ENCODE assay signal across 12 mouse cellular contexts in genomic region chr3:121954421-121954820, GRCm38 (mm10). TPM values are rescaled to one million over a fixed set of nuclear protein-coding genes. Genes with fewer than 3 reads are reported as not detected.
DNase-seq lines count a peak whose midpoint lies in the region; ATAC-seq and TF ChIP-seq lines count a peak whose summit lies in the region.
"Had no signal": no experiment of that assay in that cellular context is flagged by ENCODE, and none has a peak within 500 bp of the region (broad histone marks: within the 10 kb centered on the region; RNA-seq: fewer than 3 reads in every experiment).

No protein-coding gene starts in this region.

- no peak for ATAC-seq in heart, embryonic 12.5 days (ENCODE audit: insufficient number of reproducible peaks, low FRiP score)
- ATAC-seq in limb, embryonic 13.5 days (ENCODE audit: low FRiP score, low read depth): no peak
- ATAC-seq in stomach, postnatal 0 days (ENCODE audit: low FRiP score, low TSS enrichment): no peak
- ATAC-seq in CD4-positive, CD25-positive, alpha-beta regulatory T cell, adult 4 months: no peak

- intact Hi-C loops in heart, postnatal 36 days (cut with DNase I): loop anchor here (5.0 to 10.0 kb wide), 3 partner anchors 142 to 340 kb away; partner anchors contain the start of genes Bcar3 and Gclm

- H3K4me1 ChIP-seq in heart, embryonic 12.5 days (replicated peaks): peaks cover 3% of the 10 kb centered on the region; the same call in 1 of the 2 replicates
- peaks cover 12% of the 10 kb centered on the region; the same call in 1 of the 2 replicates for H3K4me1 ChIP-seq in limb, embryonic 13.5 days
- H3K4me1 ChIP-seq in stomach, postnatal 0 days (replicated peaks; ENCODE audit: control insufficient read depth, insufficient read depth): no peaks in the 10 kb centered on the region; the same call in 1 of the 2 replicates

- H3K36me3 ChIP-seq in heart, embryonic 12.5 days: peaks cover 3% of the 10 kb centered on the region
- H3K36me3 ChIP-seq in limb, embryonic 13.5 days: no peaks in the 10 kb centered on the region
- H3K36me3 ChIP-seq in stomach, postnatal 0 days (ENCODE audit: control insufficient read depth, insufficient read depth, low read length): no peaks in the 10 kb centered on the region
- H3K36me3 ChIP-seq: liver, embryonic 15.5 days had no signal

- WGBS in heart, embryonic 12.5 days: 28% methylated on average over 2 of the region's 2 CpGs
- WGBS in limb, embryonic 13.5 days: 41% methylated on average over 2 of the region's 2 CpGs
- 38% methylated on average over 2 of the region's 2 CpGs for WGBS in stomach, postnatal 0 days

- H3K9ac ChIP-seq in heart, embryonic 12.5 days: peak overlapping the region; percentile 86
- H3K9ac ChIP-seq in limb, embryonic 13.5 days: peak overlapping the region; percentile 80; the same call in 1 of the 2 replicates
- no peak overlapping the region for H3K9ac ChIP-seq in stomach, postnatal 0 days (ENCODE audit: low read length)

- H3K27ac ChIP-seq in heart, embryonic 12.5 days (ENCODE audit: poor library complexity, severe bottlenecking): no peak overlapping the region
- H3K27ac ChIP-seq in limb, embryonic 13.5 days: no peak overlapping the region
- no peak overlapping the region for H3K27ac ChIP-seq in stomach, postnatal 0 days (replicated peaks)
- H3K27ac ChIP-seq: liver, embryonic 15.5 days had no signal

- peak overlapping the region; percentile 93 for H3K4me3 ChIP-seq in heart, embryonic 12.5 days
- peak overlapping the region; percentile 75 for H3K4me3 ChIP-seq in limb, embryonic 13.5 days
- H3K4me3 ChIP-seq in stomach, postnatal 0 days (ENCODE audit: low read depth, low read length): peak overlapping the region; percentile 80

- H3K9me3 ChIP-seq in heart, embryonic 12.5 days (replicated peaks): 0 out of 2 replicates have a peak, but pooled peaks cover 3% of the 10 kb centered on the region
- H3K9me3 ChIP-seq in limb, embryonic 13.5 days: peaks cover 3% of the 10 kb centered on the region; the same call in 1 of the 2 replicates
- H3K9me3 ChIP-seq in stomach, postnatal 0 days (ENCODE audit: control insufficient read depth, low read length): no peaks in the 10 kb centered on the region
- H3K9me3 ChIP-seq: liver, embryonic 15.5 days had no signal

- H3K4me2 ChIP-seq in heart, embryonic 12.5 days: peak overlapping the region; percentile 73
- peak overlapping the region; percentile 73 for H3K4me2 ChIP-seq in limb, embryonic 13.5 days (replicated peaks)
- H3K4me2 ChIP-seq in stomach, postnatal 0 days (replicated peaks; ENCODE audit: low read depth): peak overlapping the region; percentile 77

- TF ChIP-seq EP300 in stomach, postnatal 0 days (optimal IDR thresholded peaks at IDR 0.05): no peak

- TF ChIP-seq CTCF in stomach, postnatal 0 days (IDR thresholded peaks at IDR 0.05; ENCODE audit: low read depth): no peak

- H3K27me3 ChIP-seq in heart, embryonic 12.5 days (replicated peaks): no peaks in the 10 kb centered on the region
- peaks cover 6% of the 10 kb centered on the region for H3K27me3 ChIP-seq in limb, embryonic 13.5 days
- H3K27me3 ChIP-seq in stomach, postnatal 0 days (ENCODE audit: control insufficient read depth, insufficient read depth, low read length): no peaks in the 10 kb centered on the region
- H3K27me3 ChIP-seq: CH12.LX had no signal

- no peak for DNase-seq in heart, postnatal 36 days
- peak; percentile 16 for DNase-seq in retina, postnatal 1 day
- DNase-seq in retina, embryonic 14.5 days (ENCODE audit: low spot score): no peak
- no peak for DNase-seq in stomach, postnatal 0 days (ENCODE audit: low spot score)
- DNase-seq in adrenal gland, adult 2 months: no peak
- DNase-seq: adrenal gland, adult 8-10 months; cerebellum, postnatal 36 days had no signal

RNA-seq across cellular contexts. Expression of gene Arhgap29, which starts 2.1 kb away (rescaled TPM):
- 81.7 and 82.9 TPM in 2 replicates for polyA plus RNA-seq in heart, embryonic 12.5 days (2016; fragmentation: Nextera tagmentation; extraction: Ambion mirVana)
- 10 to 100 TPM; 53.9 to 54.3 TPM for total RNA-seq in heart, postnatal 36 days (2021)
- polyA plus RNA-seq in limb, embryonic 13.5 days (2015; fragmentation: Nextera tagmentation; extraction: Ambion mirVana): 43.6 and 54.3 TPM in 2 replicates
- polyA plus RNA-seq in stomach, postnatal 0 days (2015; fragmentation: Nextera tagmentation; extraction: Ambion mirVana): 15.4 and 16.6 TPM in 2 replicates
- total RNA-seq in adrenal gland, adult 2 months (2021): 10 to 100 TPM; 50.2 to 60.6 TPM
- 9.1 and 9.9 TPM in 2 replicates for polyA plus RNA-seq in adrenal gland, adult 2 months (2012; rRNA removed)
- polyA plus RNA-seq in CD4-positive, CD25-positive, alpha-beta regulatory T cell, adult 4 months (2017; shearing (Covaris generic)): under 1 TPM; 0.92 to 0.94 TPM
